Comparison of ENCODE assay signal across 34 mouse cellular contexts in genomic region chr5:124792112-124792511, GRCm38 (mm10).
"Had no signal": no experiment of that assay in that cellular context is flagged by ENCODE, and none has a peak within 500 bp of the region (broad histone marks: within the 10 kb centered on the region; RNA-seq: fewer than 3 reads in every experiment).

No protein-coding gene starts in this region.

- H3K4me2 ChIP-seq: heart, embryonic 12.5 days; heart, embryonic 13.5 days; heart, embryonic 15.5 days; hindbrain, embryonic 12.5 days; hindbrain, embryonic 13.5 days; hindbrain, embryonic 14.5 days; hindbrain, embryonic 15.5 days; intestine, embryonic 15.5 days; kidney, embryonic 15.5 days had no signal

- H3K4me1 ChIP-seq: heart, embryonic 12.5 days; heart, embryonic 13.5 days; heart, embryonic 15.5 days; hindbrain, embryonic 10.5 days; hindbrain, embryonic 12.5 days; hindbrain, embryonic 13.5 days; hindbrain, embryonic 15.5 days; intestine, embryonic 15.5 days; kidney, embryonic 15.5 days had no signal

- H3K27me3 ChIP-seq: heart, embryonic 13.5 days; heart, embryonic 15.5 days; hindbrain, embryonic 12.5 days; hindbrain, embryonic 13.5 days; hindbrain, embryonic 15.5 days; intestine, embryonic 15.5 days; kidney, embryonic 15.5 days had no signal

- H3K9me3 ChIP-seq: heart, embryonic 15.5 days; hindbrain, embryonic 10.5 days; hindbrain, embryonic 13.5 days; hindbrain, embryonic 15.5 days; intestine, embryonic 15.5 days; kidney, embryonic 15.5 days had no signal

- DNase-seq: heart, postnatal 10 days; heart, postnatal 14 days; heart, postnatal 36 days; heart, postnatal 4 days; kidney, adult 11 months; kidney, adult 18-20 months; kidney, adult 2 months; kidney, adult 8-10 months; kidney, adult 9 months; kidney, postnatal 10 days; kidney, postnatal 14 days; kidney, postnatal 25 days; kidney, postnatal 36 days; kidney, postnatal 4 days; layer of hippocampus, adult 9-11 months; layer of hippocampus, postnatal 36 days had no signal

- H3K27ac ChIP-seq: heart, embryonic 13.5 days; heart, embryonic 15.5 days; hindbrain, embryonic 10.5 days; hindbrain, embryonic 12.5 days; hindbrain, embryonic 13.5 days; hindbrain, embryonic 14.5 days; hindbrain, embryonic 15.5 days; hindbrain, postnatal 0 days; intestine, embryonic 15.5 days; kidney, embryonic 15.5 days; kidney, postnatal 0 days; layer of hippocampus, adult 2 months; left cerebral cortex, adult 2 months had no signal

- H3K9ac ChIP-seq: heart, embryonic 12.5 days; heart, embryonic 13.5 days; heart, embryonic 15.5 days; hindbrain, embryonic 12.5 days; hindbrain, embryonic 13.5 days; hindbrain, embryonic 14.5 days; hindbrain, embryonic 15.5 days; intestine, embryonic 15.5 days; kidney, embryonic 15.5 days had no signal

- ATAC-seq: hindbrain, embryonic 16.5 days; hindbrain, postnatal 0 days; inflammation-experienced regulatory T-cells, adult 6 months; intestine, embryonic 15.5 days; intestine, embryonic 16.5 days; intestine, postnatal 0 days had no signal

- H3K4me3 ChIP-seq: heart, embryonic 12.5 days; heart, embryonic 13.5 days; heart, embryonic 15.5 days; hindbrain, embryonic 10.5 days; hindbrain, embryonic 12.5 days; hindbrain, embryonic 13.5 days; hindbrain, embryonic 15.5 days; intestine, embryonic 15.5 days; kidney, embryonic 15.5 days; layer of hippocampus, adult 2 months; left cerebral cortex, adult 2 months had no signal

- H3K36me3 ChIP-seq: heart, embryonic 12.5 days; heart, embryonic 13.5 days; heart, embryonic 15.5 days; hindbrain, embryonic 10.5 days; hindbrain, embryonic 12.5 days; hindbrain, embryonic 13.5 days; hindbrain, embryonic 15.5 days; intestine, embryonic 15.5 days; kidney, embryonic 15.5 days had no signal
